Mouse (Mus musculus) liver, embryonic 15.5 days (tissue): Measurements from ENCODE around the gene Perp. TPM values are rescaled to one million over a fixed set of nuclear protein-coding genes. Genes with fewer than 3 reads are reported as not detected.

Experiments used
- ATAC-seq: fragments of 200-750 bp; cut with Nextera tagmentation; 2 replicates; pipeline ENCODE4 v1.8.0; 2017; ENCODE audit warnings: moderate number of reproducible peaks, mild to moderate bottlenecking, moderate library complexity; ENCODE audit not compliant: insufficient read depth
- H3K27ac ChIP-seq: fragments of 300-500 bp; sonication (generic); replicated peaks from 2 replicates; pipeline ENCODE4 v1.5.1; 2015; ENCODE audit warnings: mild to moderate bottlenecking, inconsistent platforms
- H3K27me3 ChIP-seq: fragments of 300-500 bp; sonication (generic); 2 replicates; pipeline ENCODE4 v1.6.1; 2015; ENCODE audit warnings: mild to moderate bottlenecking, inconsistent platforms
- H3K36me3 ChIP-seq: fragments of 300-500 bp; sonication (generic); replicated peaks from 2 replicates; pipeline ENCODE4 v1.6.1; 2015; ENCODE audit warnings: moderate library complexity, mild to moderate bottlenecking, inconsistent platforms
- H3K4me1 ChIP-seq: fragments of 300-500 bp; sonication (generic); replicated peaks from 2 replicates; pipeline ENCODE4 v1.6.1; 2015; ENCODE audit warnings: inconsistent platforms
- H3K4me2 ChIP-seq: fragments of 300-500 bp; sonication (generic); 2 replicates; pipeline ENCODE4 v1.6.1; 2015; ENCODE audit warnings: moderate library complexity, mild to moderate bottlenecking, inconsistent platforms
- H3K4me3 ChIP-seq: fragments of 300-500 bp; sonication (generic); replicated peaks from 2 replicates; pipeline ENCODE4 v1.5.1; 2015; ENCODE audit warnings: mild to moderate bottlenecking, inconsistent platforms
- H3K9ac ChIP-seq: fragments of 300-500 bp; sonication (generic); 2 replicates; pipeline ENCODE4 v1.6.1; 2015; ENCODE audit warnings: moderate library complexity, mild to moderate bottlenecking, inconsistent platforms
- H3K9me3 ChIP-seq: fragments of 300-500 bp; sonication (generic); replicated peaks from 2 replicates; pipeline ENCODE4 v1.6.1; 2016; ENCODE audit warnings: inconsistent platforms
- WGBS: fragments of 180-500 bp; shearing (Covaris S2); methylation state at CpG from one replicate; pipeline ENCODE4 v1.1.7; 2015; ENCODE audit warnings: mixed read lengths; ENCODE audit not compliant: insufficient replicate concordance; 5-methylcytosine and 5-hydroxymethylcytosine counted together
- polyA plus RNA-seq: library from polyadenylated mRNA; unstranded; fragments of >200 nt; fragmentation: Nextera tagmentation; extraction: Ambion mirVana; gene quantifications from 2 replicates; pipeline ENCODE4 v1.2.1, GENCODE M21; 2015

Gene Perp
- 19.7 and 21.5 TPM in 2 replicates for polyA plus RNA-seq

- Histone ChIP-seq H3K4me1 (no peaks in the 10 kb centered on the region), H3K4me2 (peak within 1 kb of the TSS; percentile 68), H3K9ac (peak within 1 kb of the TSS; percentile 39; the same call in 1 of the 2 replicates), H3K36me3 (no peaks in the 10 kb centered on the region), H3K4me3 (peak within 1 kb of the TSS; percentile 57), H3K9me3 (no peaks in the 10 kb centered on the region), H3K27ac (peak within 1 kb of the TSS; percentile 68), H3K27me3 (peaks cover 29% of the 10 kb centered on the region)
- WGBS = 3% methylated on average over 54 of the region's 54 CpGs
- peak; percentile 91 for ATAC-seq
Observed at GRCm38 (mm10) chr10:18844441-18845286, at the start of gene Perp. Gene Perp, plus strand, starts transcription at chr10:18845020.

- ATAC-seq = no peak
- H3K4me1 ChIP-seq = no peaks in the 10 kb centered on the region
- H3K27ac ChIP-seq = no peak overlapping the region
- no peak overlapping the region for H3K4me2 ChIP-seq
- H3K4me3 ChIP-seq = no peak overlapping the region
- H3K27me3 ChIP-seq = no peaks in the 10 kb centered on the region
- 49% methylated on average over 2 of the region's 2 CpGs for WGBS
- no peaks in the 10 kb centered on the region for H3K36me3 ChIP-seq
- H3K9ac ChIP-seq = no peak overlapping the region
- H3K9me3 ChIP-seq = no peaks in the 10 kb centered on the region
Observed at GRCm38 (mm10) chr10:18811751-18812150, 33.1 kb upstream of the Perp start.

- H3K9ac ChIP-seq = no peak overlapping the region
- no peaks in the 10 kb centered on the region for H3K9me3 ChIP-seq
- H3K27ac ChIP-seq = no peak overlapping the region
- no peak overlapping the region for H3K4me2 ChIP-seq
- WGBS = 64% methylated on average over 5 of the region's 5 CpGs
- H3K36me3 ChIP-seq = no peaks in the 10 kb centered on the region
- no peaks in the 10 kb centered on the region for H3K27me3 ChIP-seq
- no peak for ATAC-seq
- no peak overlapping the region for H3K4me3 ChIP-seq
- no peaks in the 10 kb centered on the region for H3K4me1 ChIP-seq
Observed at GRCm38 (mm10) chr10:18816560-18816959, 28.3 kb upstream of the Perp start.

- Histone ChIP-seq H3K36me3 (no peaks in the 10 kb centered on the region), H3K27me3 (no peaks in the 10 kb centered on the region), H3K4me3 (no peak overlapping the region), H3K4me1 (no peaks in the 10 kb centered on the region), H3K9ac (no peak overlapping the region), H3K4me2 (no peak overlapping the region), H3K9me3 (no peaks in the 10 kb centered on the region), H3K27ac (no peak overlapping the region)
- no peak for ATAC-seq
Observed at GRCm38 (mm10) chr10:18825143-18825542, 19.7 kb upstream of the Perp start.

- Histone ChIP-seq H3K4me1 (no peaks in the 10 kb centered on the region), H3K9me3 (no peaks in the 10 kb centered on the region), H3K36me3 (no peaks in the 10 kb centered on the region), H3K9ac (no peak overlapping the region), H3K4me2 (no peak overlapping the region), H3K4me3 (no peak overlapping the region), H3K27ac (no peak overlapping the region), H3K27me3 (no peaks in the 10 kb centered on the region)
- no peak for ATAC-seq
- 26% methylated on average over 2 of the region's 2 CpGs for WGBS
Observed at GRCm38 (mm10) chr10:18826107-18826506, 18.7 kb upstream of the Perp start.

- Histone ChIP-seq H3K4me3 (no peak overlapping the region), H3K27ac (no peak overlapping the region), H3K9ac (no peak overlapping the region), H3K36me3 (no peaks in the 10 kb centered on the region), H3K9me3 (no peaks in the 10 kb centered on the region), H3K4me1 (no peaks in the 10 kb centered on the region), H3K4me2 (no peak overlapping the region), H3K27me3 (no peaks in the 10 kb centered on the region)
- no peak for ATAC-seq
- WGBS = 20% methylated on average over 2 of the region's 2 CpGs
Observed at GRCm38 (mm10) chr10:18827936-18828335, 16.9 kb upstream of the Perp start.

GRCm38 (mm10) chr10:18830359-18830758 lies 14.5 kb upstream of the Perp start:
- Histone ChIP-seq H3K27ac (no peak overlapping the region), H3K4me2 (no peak overlapping the region), H3K4me1 (no peaks in the 10 kb centered on the region), H3K9me3 (no peaks in the 10 kb centered on the region), H3K9ac (no peak overlapping the region), H3K36me3 (no peaks in the 10 kb centered on the region), H3K4me3 (no peak overlapping the region), H3K27me3 (no peaks in the 10 kb centered on the region)
- ATAC-seq = no peak
- WGBS = 56% methylated on average over 4 of the region's 4 CpGs

GRCm38 (mm10) chr10:18831823-18832222 lies 13.0 kb upstream of the Perp start:
- H3K4me2 ChIP-seq = 0 out of 2 replicates have a peak overlapping the region, but pooled peaks have one; percentile 24
- WGBS = 30% methylated on average over 7 of the region's 7 CpGs
- H3K9ac ChIP-seq = no peak overlapping the region
- H3K27me3 ChIP-seq = no peaks in the 10 kb centered on the region
- no peaks in the 10 kb centered on the region for H3K4me1 ChIP-seq
- no peaks in the 10 kb centered on the region for H3K36me3 ChIP-seq
- ATAC-seq = no peak; the same call in 1 of the 2 replicates
- no peaks in the 10 kb centered on the region for H3K9me3 ChIP-seq
- H3K4me3 ChIP-seq = no peak overlapping the region
- H3K27ac ChIP-seq = no peak overlapping the region

- no peaks in the 10 kb centered on the region for H3K36me3 ChIP-seq
- H3K9me3 ChIP-seq = no peaks in the 10 kb centered on the region
- no peak for ATAC-seq
- 33% methylated on average over 2 of the region's 2 CpGs for WGBS
- H3K4me1 ChIP-seq = no peaks in the 10 kb centered on the region
- no peak overlapping the region for H3K4me2 ChIP-seq
- H3K27ac ChIP-seq = no peak overlapping the region
- no peak overlapping the region for H3K9ac ChIP-seq
- no peaks in the 10 kb centered on the region for H3K27me3 ChIP-seq
- no peak overlapping the region for H3K4me3 ChIP-seq
Observed at GRCm38 (mm10) chr10:18834389-18834788, 10.4 kb upstream of the Perp start.

- H3K4me2 ChIP-seq = no peak overlapping the region
- no peaks in the 10 kb centered on the region for H3K4me1 ChIP-seq
- 34% methylated on average over 6 of the region's 6 CpGs for WGBS
- no peaks in the 10 kb centered on the region for H3K9me3 ChIP-seq
- no peak overlapping the region for H3K9ac ChIP-seq
- no peak for ATAC-seq
- no peaks in the 10 kb centered on the region for H3K27me3 ChIP-seq
- no peak overlapping the region for H3K27ac ChIP-seq
- no peaks in the 10 kb centered on the region for H3K36me3 ChIP-seq
- no peak overlapping the region for H3K4me3 ChIP-seq
Observed at GRCm38 (mm10) chr10:18835684-18836479, 8.9 kb upstream of the Perp start.

- no peak overlapping the region for H3K4me2 ChIP-seq
- no peaks in the 10 kb centered on the region for H3K9me3 ChIP-seq
- H3K27me3 ChIP-seq = peaks cover 8% of the 10 kb centered on the region
- 52% methylated on average over 4 of the region's 4 CpGs for WGBS
- no peak overlapping the region for H3K27ac ChIP-seq
- no peaks in the 10 kb centered on the region for H3K4me1 ChIP-seq
- ATAC-seq = no peak
- no peak overlapping the region for H3K9ac ChIP-seq
- H3K36me3 ChIP-seq = no peaks in the 10 kb centered on the region
- no peak overlapping the region for H3K4me3 ChIP-seq
Observed at GRCm38 (mm10) chr10:18839530-18839929, 5.3 kb upstream of the Perp start.
